Mouse (Mus musculus): ENCODE data around the gene Sdhd. TPM values are rescaled to one million over a fixed set of nuclear protein-coding genes. Genes with fewer than 3 reads are reported as not detected.

Sdhd gene
- total RNA-seq (2012; rRNA removed) (312 and 340 TPM in 2 replicates), polyA plus RNA-seq (2012; ENCODE audit: insufficient read depth in 1 of 2, insufficient read length in 2 of 2, low read depth in 1 of 2, low replicate concordance in 2 of 2, missing spikeins in 1 of 2) (100 to 1,000 TPM in 1 of 2 experiments, not detected in 1; 375 TPM)

- peaks cover 49% of the 10 kb centered on the region for H3K79me2 ChIP-seq (ENCODE audit: control insufficient read depth, insufficient read depth, low read length, poor library complexity)
- no peaks in the 10 kb centered on the region for H3K9me3 ChIP-seq (replicated peaks; ENCODE audit: insufficient read depth, low read length)
- H3K9ac ChIP-seq (ENCODE audit: control insufficient read depth, low read depth, low read length, poor library complexity, severe bottlenecking) = peak within 1 kb of the TSS; percentile 89
- peaks cover 1 to 23% of the 10 kb centered on the region in 2 experiments; a peak in 2 of 4 replicates for H3K4me1 ChIP-seq (ENCODE audit: control insufficient read depth in 1 of 2, insufficient read depth in 2 of 2, low read length in 2 of 2)
- H3K4me3 ChIP-seq (ENCODE audit: control insufficient read depth in 1 of 2, insufficient read depth in 1 of 2, low read depth in 2 of 2, low read length in 2 of 2) = peak within 1 kb of the TSS; percentile 80 to 88
- peak; percentile 96 for DNase-seq (ENCODE audit: low read depth, low spot score)
- H3K36me3 ChIP-seq (ENCODE audit: control insufficient read depth in 1 of 2, insufficient read depth in 2 of 2, low read length in 2 of 2) = peaks cover 27 to 28% of the 10 kb centered on the region in 2 experiments
- TF ChIP-seq MXI1 (IDR thresholded peaks at IDR 0.05; ENCODE audit: low read depth, low read length) = peak; percentile 69
- TF ChIP-seq NRF1 (IDR thresholded peaks at IDR 0.05; ENCODE audit: insufficient read depth, low read depth, low read length, poor library complexity, severe bottlenecking) = peak; percentile 97
- peak; percentile 62; the same call in 1 of the 2 replicates for TF ChIP-seq KAT2A (conservative IDR thresholded peaks at IDR 0.05; ENCODE audit: low read depth, low read length)
- peak; percentile 87 for TF ChIP-seq TBP (IDR thresholded peaks at IDR 0.05; ENCODE audit: low read depth, low read length)
- no peak for TF ChIP-seq GABPA (IDR thresholded peaks at IDR 0.05; ENCODE audit: low read depth, low read length)
- TF ChIP-seq BHLHE40 (IDR thresholded peaks at IDR 0.05; ENCODE audit: borderline replicate concordance, low read depth, low read length) = no peak
- TF ChIP-seq HCFC1 (IDR thresholded peaks at IDR 0.05; ENCODE audit: low read depth, low read length) = peak; percentile 91
- TF ChIP-seq POLR2A (IDR thresholded peaks at IDR 0.05; ENCODE audit: control insufficient read depth in 1 of 2, insufficient read depth in 1 of 2, low read depth in 1 of 2, low read length in 2 of 2, poor library complexity in 1 of 2) = peak in 1 of 2 experiments; percentile 94; a peak in 3 of 4 replicates
- TF ChIP-seq MYC (IDR thresholded peaks at IDR 0.05; ENCODE audit: low read depth, low read length) = 0 out of 2 replicates have a peak, but pooled peaks have one; percentile 21
- no peak for TF ChIP-seq MYB (IDR thresholded peaks at IDR 0.05; ENCODE audit: low read depth, low read length)
- TF ChIP-seq MAX (IDR thresholded peaks at IDR 0.05; ENCODE audit: low read length) = peak; percentile 24; the same call in 1 of the 2 replicates
- peak; percentile 55; the same call in 1 of the 2 replicates for TF ChIP-seq POLR2AphosphoS2 (IDR thresholded peaks at IDR 0.05; ENCODE audit: low read length)
- no peak for TF ChIP-seq ZC3H11A (IDR thresholded peaks at IDR 0.05; ENCODE audit: low read depth, low read length)
- peak; percentile 57; the same call in 1 of the 2 replicates for TF ChIP-seq ZMIZ1 (IDR thresholded peaks at IDR 0.05; ENCODE audit: low read depth, low read length)
- no peak for TF ChIP-seq USF1 (IDR thresholded peaks at IDR 0.05; ENCODE audit: low read depth, low read length)
- no peak for TF ChIP-seq TAL1 (IDR thresholded peaks at IDR 0.05; ENCODE audit: low read length)
- TF ChIP-seq USF2 (IDR thresholded peaks at IDR 0.05; ENCODE audit: borderline replicate concordance in 1 of 2, insufficient read depth in 1 of 2, low read depth in 1 of 2, low read length in 2 of 2) = no peak
- peak; percentile 87 for TF ChIP-seq ELF1 (IDR thresholded peaks at IDR 0.05; ENCODE audit: low read depth, low read length)
- 0 out of 2 replicates have a peak, but pooled peaks have one; percentile 62 for TF ChIP-seq POLR2AphosphoS5 (IDR thresholded peaks at IDR 0.05; ENCODE audit: borderline replicate concordance, low read depth, low read length)
- TF ChIP-seq TCF12 (IDR thresholded peaks at IDR 0.05; ENCODE audit: low read depth, low read length) = peak; percentile 13; the same call in 1 of the 2 replicates
- TF ChIP-seq NELFE (IDR thresholded peaks at IDR 0.05; ENCODE audit: low read depth, low read length) = peak; percentile 95
- TF ChIP-seq SIN3A (IDR thresholded peaks at IDR 0.05; ENCODE audit: low read length) = peak; percentile 74
- TF ChIP-seq CHD1 (IDR thresholded peaks at IDR 0.05; ENCODE audit: low read depth, low read length) = 0 out of 2 replicates have a peak, but pooled peaks have one; percentile 15
- TF ChIP-seq CTCF (IDR thresholded peaks at IDR 0.05 in 2 of 3, conservative IDR thresholded peaks at IDR 0.05 in 1 of 3; ENCODE audit: control insufficient read depth in 1 of 3, insufficient read depth in 1 of 3, low read depth in 2 of 3, low read length in 3 of 3, poor library complexity in 1 of 3, severe bottlenecking in 1 of 3) = no peak
- no peak for TF ChIP-seq JUND (IDR thresholded peaks at IDR 0.05; ENCODE audit: low read depth, low read length)
- no peak for TF ChIP-seq ZKSCAN1 (IDR thresholded peaks at IDR 0.05; ENCODE audit: low read depth, low read length)
- no peaks in the 10 kb centered on the region for H3K27me3 ChIP-seq (ENCODE audit: control insufficient read depth in 1 of 2, insufficient read depth in 2 of 2, low read length in 2 of 2)
- peak within 1 kb of the TSS; percentile 77 for H3K27ac ChIP-seq (ENCODE audit: control insufficient read depth, low read depth, low read length)
Measured at GRCm38 (mm10) chr9:50603189-50603997, at the start of gene Sdhd, which contains the start of gene Timm8b. Sdhd (minus strand) TSS chr9:50603812. Timm8b (plus strand) TSS chr9:50603910.

All from MEL (cell line).